Mouse (Mus musculus): ENCODE results near the gene Vasp.

Vasp gene

GRCm38 (mm10) chr7:19303770-19304169 lies 32.2 kb upstream of the Vasp start:
- peak; percentile 68 for DNase-seq (ENCODE audit: low spot score)

- no peak for DNase-seq (ENCODE audit: low spot score)
Measured at GRCm38 (mm10) chr7:19303046-19303305, 31.4 kb upstream of the Vasp start.

- DNase-seq (ENCODE audit: low spot score) = no peak
Measured at GRCm38 (mm10) chr7:19302264-19303045, 30.8 kb upstream of the Vasp start.

GRCm38 (mm10) chr7:19301461-19302263 lies 30.0 kb upstream of the Vasp start:
- DNase-seq (ENCODE audit: low spot score) = peak; percentile 19

GRCm38 (mm10) chr7:19300501-19301421 lies 29.1 kb upstream of the Vasp start:
- peak; percentile 82 for DNase-seq (ENCODE audit: low spot score)

GRCm38 (mm10) chr7:19299194-19299593 lies 27.6 kb upstream of the Vasp start:
- DNase-seq (ENCODE audit: low spot score) = peak; percentile 72

- no peak for DNase-seq (ENCODE audit: low spot score)
Measured at GRCm38 (mm10) chr7:19297794-19298193, 26.2 kb upstream of the Vasp start.

GRCm38 (mm10) chr7:19297034-19297433 lies 25.4 kb upstream of the Vasp start:
- no peak for DNase-seq (ENCODE audit: low spot score)

- peak; percentile 32 for DNase-seq (ENCODE audit: low spot score)
Measured at GRCm38 (mm10) chr7:19295503-19296185, 24.0 kb upstream of the Vasp start.

- no peak for DNase-seq (ENCODE audit: low spot score)
Measured at GRCm38 (mm10) chr7:19290969-19291596, 19.5 kb upstream of the Vasp start.

- peak; percentile 47 for DNase-seq (ENCODE audit: low spot score)
Measured at GRCm38 (mm10) chr7:19284763-19285162, 13.1 kb upstream of the Vasp start.

- peak; percentile 34 for DNase-seq (ENCODE audit: low spot score)
Measured at GRCm38 (mm10) chr7:19283406-19283804, 11.8 kb upstream of the Vasp start.

- peak; percentile 48 for DNase-seq (ENCODE audit: low spot score)
Measured at GRCm38 (mm10) chr7:19282791-19283405, 11.3 kb upstream of the Vasp start.

- DNase-seq (ENCODE audit: low spot score) = peak; percentile 90
Measured at GRCm38 (mm10) chr7:19282385-19282784, 10.8 kb upstream of the Vasp start, which contains the start of gene Rtn2. TSS of gene Rtn2 (plus strand) at chr7:19282624.

GRCm38 (mm10) chr7:19281680-19282304 lies 10.2 kb upstream of the Vasp start:
- DNase-seq (ENCODE audit: low spot score) = peak; percentile 48

- no peak for DNase-seq (ENCODE audit: low spot score)
Measured at GRCm38 (mm10) chr7:19279581-19280114, 8.0 kb upstream of the Vasp start, which contains the start of gene Ppm1n. TSS of gene Ppm1n (minus strand) at chr7:19280064.

GRCm38 (mm10) chr7:19279052-19279451 lies 7.4 kb upstream of the Vasp start:
- no peak for DNase-seq (ENCODE audit: low spot score)

GRCm38 (mm10) chr7:19276253-19276652 lies 4.6 kb upstream of the Vasp start:
- DNase-seq (ENCODE audit: low spot score) = no peak

GRCm38 (mm10) chr7:19272173-19272764 lies 652 bp upstream of the Vasp start:
- DNase-seq (ENCODE audit: low spot score) = peak; percentile 64
